Mouse (Mus musculus) liver, adult (tissue): ENCODE measurements around the gene Toe1.

Experiments
- GATA4 ChIP-seq: IDR thresholded peaks from 2 replicates; pipeline ENCODE4 v1.6.1; 2014; ENCODE audit warnings: mild to moderate bottlenecking, low read length; ENCODE audit not compliant: insufficient replicate concordance

Toe1 gene

DNA sequence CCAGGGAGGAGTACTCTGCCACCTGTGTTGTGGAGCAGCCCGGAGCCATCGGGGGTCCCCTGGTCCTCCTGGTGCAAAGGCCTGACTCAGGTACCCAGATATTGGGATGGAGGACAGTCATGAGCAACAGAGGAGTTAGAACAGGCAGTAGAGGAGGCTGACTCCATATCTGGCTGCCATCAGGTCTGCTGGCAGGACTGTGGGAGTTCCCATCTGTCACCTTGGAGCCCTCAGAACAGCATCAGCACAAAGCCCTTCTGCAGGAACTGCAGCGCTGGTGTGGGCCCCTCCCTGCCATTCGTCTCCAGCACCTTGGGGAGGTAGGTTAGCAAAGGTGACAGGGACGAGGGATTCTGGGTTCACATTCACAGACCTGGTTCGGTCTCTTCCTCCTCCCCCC, 10.0 kb upstream of the Toe1 start:
- no peak for TF ChIP-seq GATA4

DNA sequence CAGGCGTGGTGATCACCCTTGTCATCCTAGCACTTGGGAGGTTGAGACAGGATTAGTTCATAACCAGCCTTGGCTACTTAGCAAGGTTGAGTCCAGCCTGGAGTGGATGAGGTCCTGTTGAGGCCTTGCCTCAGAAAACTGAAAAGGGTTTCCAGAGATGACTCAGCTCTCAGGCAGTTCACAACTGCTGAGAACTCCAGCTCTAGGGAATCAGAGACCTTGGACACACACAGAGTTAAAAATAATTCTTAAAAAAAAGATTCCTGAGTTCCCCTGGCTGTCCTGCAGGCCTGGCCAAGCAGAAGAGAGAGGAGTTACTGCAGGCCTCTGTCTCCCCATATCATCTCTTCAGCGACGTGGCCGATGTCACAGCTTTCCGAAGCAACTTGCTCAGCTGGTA, 7.8 kb upstream of the Toe1 start:
- TF ChIP-seq GATA4 = no peak

DNA sequence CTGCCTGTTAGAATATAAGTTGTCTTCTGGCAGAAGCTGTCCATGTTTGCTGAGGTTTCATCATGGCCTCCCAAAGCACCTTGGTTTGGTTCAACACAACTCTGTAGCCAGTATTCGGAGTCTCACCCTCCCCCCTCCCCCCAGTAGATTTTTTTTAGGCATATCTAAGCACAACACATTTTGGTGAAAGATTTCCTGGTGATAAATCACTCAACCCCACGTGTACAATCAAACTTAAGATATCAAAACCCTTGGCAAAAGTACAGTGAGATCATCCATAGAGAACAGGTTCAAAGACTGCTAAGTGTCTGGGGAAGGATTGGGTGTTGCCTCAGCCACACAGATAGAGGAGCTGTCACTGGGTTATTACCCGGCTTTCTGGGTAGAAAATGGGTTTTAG, 3.6 kb upstream of the Toe1 start:
- TF ChIP-seq GATA4 = no peak

DNA sequence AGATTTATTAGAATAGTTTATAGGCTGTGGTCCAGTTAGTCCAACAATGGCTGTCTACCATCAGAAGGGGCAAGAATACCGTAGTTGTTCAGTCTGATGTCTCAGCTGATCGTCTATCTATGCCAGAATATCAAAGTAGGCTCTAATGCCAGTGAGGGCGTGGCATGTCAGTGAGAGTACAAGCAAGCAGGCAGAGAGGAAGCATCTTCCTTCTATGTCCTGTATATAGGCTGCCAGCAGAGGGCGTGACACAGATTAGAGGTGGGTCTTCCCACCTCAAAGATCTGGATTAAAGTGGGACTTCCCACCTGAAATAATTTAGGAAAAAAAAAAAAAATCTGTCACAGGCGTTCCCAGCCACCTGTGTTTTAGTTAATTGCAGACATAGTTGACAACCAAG, 7.5 kb downstream of the Toe1 start:
- TF ChIP-seq GATA4 = no peak

DNA sequence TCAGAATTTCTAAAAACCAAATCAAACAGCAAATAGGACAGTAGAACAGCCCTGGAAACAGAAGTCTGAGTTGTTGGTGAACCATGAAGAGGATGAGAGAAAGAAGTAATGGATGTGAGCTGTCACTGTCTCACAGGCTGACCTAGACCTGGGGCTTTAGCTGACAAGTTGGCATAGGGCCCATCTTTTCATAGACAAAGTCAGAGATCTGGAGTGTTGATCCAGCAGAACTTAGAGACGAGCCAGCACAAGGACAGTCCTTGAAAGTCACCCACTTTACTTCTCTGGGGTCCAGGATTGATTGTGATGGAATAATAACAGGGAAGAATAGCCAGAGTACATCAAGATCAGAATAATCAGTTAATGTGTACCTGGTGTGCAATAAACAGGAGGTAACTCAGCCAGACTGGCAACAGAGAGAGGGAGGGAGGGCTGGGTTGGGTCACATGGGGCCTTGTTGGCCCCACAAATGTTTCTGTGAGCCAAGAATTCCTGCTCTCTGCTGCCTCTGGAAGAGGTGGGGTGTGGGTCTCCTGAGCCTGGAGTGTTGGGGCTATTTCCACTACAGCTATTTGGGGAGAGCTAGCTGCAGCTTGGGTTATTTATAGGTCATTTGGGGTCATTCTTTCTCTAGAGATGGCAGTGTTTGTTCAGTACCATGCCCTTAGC, 10.9 kb downstream of the Toe1 start:
- no peak for TF ChIP-seq GATA4

DNA sequence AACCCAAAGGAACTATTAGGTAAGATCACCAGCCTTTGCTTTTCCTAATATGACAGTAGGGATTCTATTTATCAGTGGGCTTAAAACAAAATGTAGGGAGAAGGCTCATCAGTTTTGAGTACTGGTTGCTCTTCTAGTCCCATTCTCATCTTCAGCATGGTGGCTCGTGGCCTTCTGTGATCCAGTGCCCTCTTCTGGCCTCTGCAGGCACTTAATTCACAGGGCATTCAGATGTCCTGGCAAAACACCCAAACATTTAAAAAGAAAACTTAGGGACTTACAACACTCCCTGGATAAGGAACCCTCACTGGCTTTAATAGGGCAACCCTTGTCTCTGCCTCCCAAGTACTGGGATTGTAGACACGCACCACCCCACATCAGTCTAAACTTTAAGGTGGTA, 13.2 kb downstream of the Toe1 start:
- TF ChIP-seq GATA4 = no peak

DNA sequence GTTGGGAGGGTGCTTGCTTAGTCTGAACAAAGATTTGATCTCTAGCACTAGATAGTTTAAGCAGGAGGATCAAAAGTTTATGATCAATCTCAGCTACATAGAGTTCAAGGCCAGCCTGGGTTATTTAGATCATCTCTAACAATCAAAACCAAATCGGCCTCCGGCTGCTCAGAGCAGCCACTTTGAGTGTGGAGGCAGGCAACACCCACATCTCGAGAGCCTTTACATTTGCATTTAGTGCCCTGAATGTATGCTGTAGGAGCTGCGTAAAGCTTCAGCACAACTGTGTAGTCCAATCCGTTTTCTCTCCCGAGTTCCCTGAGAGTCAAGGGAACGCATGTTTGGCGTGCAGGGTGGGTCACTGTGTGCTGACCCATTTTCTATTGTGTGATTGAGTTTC, 15.0 kb downstream of the Toe1 start:
- TF ChIP-seq GATA4 = no peak

DNA sequence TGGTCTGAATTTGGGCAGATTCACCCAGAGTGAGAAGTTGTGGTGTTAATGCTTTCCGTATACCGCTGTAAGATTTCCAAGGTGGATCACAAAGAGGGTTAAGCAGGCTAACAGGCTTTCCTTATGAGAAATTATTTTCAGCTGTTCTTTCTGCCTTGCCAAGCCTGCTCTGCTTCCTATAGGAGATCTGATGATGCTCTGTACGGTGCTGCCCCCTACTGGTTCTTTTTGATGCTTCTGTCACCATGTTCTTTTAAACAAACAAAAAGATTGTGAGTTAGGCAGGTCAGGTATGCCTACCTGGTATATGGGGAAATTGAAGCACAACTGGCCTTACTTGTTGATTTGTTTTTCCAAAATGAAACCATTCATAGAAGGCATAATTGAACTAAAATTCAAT, 18.5 kb downstream of the Toe1 start:
- TF ChIP-seq GATA4 = no peak

DNA sequence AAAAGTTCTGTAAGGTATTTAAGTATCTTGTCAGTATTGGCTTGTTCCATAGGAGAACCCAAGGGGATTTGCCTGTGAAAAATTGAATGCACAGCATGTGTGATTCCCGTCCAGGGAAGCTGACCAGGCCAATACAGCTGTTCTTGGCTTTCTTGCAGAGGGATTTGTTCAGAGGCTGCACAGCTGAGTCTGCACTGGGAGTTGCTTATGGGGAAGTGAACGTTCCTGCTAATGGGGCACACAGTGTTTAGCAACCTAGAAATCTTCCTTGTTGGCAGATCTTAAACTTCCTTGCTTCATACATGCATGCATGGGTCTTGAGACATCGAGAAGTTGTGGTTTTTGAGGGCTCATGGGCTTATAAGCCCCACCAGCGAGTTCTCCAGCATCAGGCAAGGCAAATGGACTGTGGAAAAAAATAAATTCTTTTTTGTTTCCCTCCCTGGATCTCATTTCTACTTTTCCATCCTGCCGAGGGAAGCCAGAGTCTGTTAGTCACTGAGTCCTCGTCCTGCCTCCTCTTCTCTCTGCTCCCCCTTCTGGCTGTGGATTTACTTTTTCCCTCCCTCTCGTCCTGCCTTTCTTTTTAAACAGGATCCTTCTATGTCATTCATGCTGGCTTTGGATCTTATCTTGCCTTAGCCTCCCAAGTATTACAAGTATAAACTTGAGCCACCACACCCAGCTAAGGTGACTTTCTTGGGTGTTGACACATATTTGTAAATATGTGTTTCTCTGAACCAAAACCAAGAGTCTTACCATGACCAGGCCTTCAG, 19.3 kb downstream of the Toe1 start:
- no peak for TF ChIP-seq GATA4

DNA sequence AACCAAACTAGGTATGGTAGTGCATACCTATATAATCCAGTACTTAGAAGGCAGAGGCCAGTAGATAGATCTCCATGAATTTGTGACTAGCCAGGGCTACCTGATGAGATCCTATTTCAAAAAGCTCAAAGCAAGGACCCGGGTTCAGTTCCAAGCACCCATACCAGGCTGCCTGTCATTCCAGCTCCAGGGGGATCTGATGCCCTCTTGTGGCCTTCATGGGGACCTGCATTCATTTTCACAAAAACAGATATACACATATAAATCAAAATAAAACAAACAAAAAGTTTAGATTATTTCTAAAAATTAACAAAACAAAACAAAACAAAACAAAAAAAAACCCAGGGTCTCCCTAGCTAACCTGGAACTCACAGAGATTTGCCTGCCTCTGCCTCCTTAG, 20.9 kb downstream of the Toe1 start:
- no peak for TF ChIP-seq GATA4

DNA sequence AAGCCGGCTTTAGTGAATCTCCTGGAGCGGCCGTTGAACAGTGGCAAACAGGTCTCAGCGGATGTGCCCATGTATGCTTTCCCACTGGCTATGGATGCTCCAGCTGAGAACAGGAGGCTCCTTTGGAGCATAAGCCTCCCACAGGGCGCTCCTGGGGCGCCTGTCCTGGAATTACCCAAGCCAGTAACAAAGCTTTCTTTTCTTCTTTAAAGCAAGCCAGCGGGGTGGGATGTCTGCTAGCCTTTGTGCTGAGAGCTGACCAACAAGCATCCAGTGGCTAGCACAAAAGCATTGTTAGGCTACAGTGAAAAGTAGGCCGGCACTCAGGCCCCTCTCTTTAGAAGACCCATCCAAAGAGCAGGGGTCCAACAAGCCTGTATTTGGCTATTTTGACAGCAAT, 25.3 kb downstream of the Toe1 start:
- TF ChIP-seq GATA4 = no peak

DNA sequence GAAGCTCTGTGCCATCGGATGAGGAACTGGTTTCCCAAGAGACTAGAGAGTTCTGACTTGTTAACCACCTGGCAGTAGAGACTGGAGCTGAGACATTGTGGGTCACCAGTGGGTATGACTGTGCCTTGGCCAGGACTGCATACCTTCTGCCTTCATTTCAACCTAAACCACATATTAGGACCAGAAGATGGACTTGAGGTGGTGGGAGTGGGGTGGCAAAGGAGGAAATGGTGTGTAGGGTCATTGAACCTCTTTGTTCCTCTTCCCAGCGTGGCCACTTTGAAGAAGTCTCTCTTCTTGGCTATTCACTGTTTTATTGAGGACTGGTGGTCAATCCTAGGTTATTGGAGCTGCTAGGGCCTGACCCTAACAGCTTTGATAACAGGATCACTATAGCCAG, 26.1 kb downstream of the Toe1 start:
- no peak for TF ChIP-seq GATA4

DNA sequence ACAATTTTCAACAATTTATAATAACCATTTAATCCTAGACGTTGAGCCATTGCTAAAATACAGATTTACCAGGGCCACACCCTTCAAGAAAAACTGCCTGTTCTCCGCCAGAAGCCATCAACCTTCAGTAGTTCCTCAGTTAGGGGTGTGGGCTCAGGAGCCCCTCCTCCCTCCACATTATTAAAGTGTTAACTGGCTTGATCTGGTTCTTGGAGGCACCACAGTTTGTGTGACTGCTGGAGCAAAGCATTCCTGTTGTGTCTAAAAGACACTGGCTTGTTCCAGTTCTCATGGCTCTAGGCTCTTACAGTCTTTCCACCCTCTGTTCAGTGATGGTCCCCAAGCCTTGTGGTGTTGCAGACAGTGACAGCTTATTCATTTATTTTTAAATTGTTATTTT, 26.9 kb downstream of the Toe1 start:
- TF ChIP-seq GATA4 = no peak

DNA sequence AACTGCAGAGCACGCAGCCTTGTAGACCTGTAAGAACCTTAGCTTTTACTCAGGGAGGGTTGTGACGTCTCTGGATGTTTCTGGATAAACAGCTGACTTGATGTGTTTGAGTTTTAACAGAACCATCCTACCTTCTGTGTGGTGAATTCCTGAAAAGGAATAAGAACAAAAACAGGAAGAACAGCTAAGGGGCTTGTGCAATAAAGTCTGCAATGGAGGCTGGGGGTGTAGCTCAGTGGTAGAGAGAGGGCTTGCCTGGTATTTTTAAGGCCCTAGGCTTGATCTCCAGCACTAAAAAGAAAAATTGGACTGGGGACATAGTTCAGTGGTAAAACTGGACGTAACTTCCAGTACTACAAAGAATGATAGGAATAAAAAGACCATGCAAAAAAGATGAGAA, 30.4 kb downstream of the Toe1 start:
- no peak for TF ChIP-seq GATA4

DNA sequence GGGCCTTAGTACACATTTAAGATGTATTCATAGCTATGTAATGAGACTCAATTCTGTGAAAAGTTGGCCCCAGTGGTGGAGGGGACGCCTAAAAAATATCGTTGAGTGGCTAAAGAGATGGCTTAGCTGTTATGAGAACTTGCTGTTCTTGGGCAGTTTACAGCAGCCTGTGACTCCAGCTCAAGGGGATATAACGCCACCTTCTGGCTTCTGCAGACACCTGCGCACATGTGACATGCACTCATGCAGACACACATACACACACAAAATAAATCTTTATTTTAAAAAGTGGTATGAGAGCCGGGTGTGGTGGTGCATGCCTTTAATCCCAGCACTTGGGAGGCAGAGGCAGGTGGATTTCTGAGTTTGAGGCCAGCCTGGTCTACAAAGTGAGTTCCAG, 31.0 kb downstream of the Toe1 start:
- TF ChIP-seq GATA4 = no peak

DNA sequence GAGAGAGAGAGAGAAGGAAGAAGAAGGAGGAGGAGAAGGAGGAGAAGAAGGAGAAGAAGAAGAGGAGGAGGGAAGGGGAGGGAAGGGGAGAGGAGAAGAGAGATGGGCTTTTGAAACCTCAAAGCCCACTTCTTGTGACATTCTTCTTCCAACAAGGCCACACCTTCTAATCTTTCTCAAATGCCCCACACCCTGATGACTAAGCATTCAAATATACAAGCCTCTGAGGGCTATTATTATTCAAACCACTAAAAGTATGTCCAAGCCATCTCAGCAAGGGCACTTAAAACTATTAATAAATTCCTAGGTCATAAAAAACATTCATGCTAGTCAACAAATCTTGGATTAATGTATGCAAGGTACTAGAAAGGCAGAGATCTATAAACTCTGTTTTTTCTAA, 38.4 kb downstream of the Toe1 start:
- TF ChIP-seq GATA4 = no peak

DNA sequence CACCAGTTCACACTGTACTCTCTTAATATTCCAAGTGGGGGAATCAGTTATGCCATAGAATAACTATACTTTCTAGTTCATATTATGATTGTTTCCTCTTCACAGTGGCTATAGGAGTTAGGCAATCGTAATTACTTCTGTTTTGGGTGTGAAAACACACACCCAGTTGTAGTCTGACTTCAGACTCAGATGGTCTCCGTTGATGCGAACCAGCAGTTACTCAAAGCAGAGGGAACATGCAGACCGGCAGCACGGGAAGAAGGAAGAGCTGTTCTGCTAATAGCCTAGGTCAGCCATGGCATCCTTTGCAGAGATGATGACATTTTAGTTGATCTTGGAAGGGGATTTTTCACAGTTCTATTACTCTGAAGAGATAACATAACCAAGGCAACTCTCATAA, 38.9 kb downstream of the Toe1 start:
- TF ChIP-seq GATA4 = no peak

DNA sequence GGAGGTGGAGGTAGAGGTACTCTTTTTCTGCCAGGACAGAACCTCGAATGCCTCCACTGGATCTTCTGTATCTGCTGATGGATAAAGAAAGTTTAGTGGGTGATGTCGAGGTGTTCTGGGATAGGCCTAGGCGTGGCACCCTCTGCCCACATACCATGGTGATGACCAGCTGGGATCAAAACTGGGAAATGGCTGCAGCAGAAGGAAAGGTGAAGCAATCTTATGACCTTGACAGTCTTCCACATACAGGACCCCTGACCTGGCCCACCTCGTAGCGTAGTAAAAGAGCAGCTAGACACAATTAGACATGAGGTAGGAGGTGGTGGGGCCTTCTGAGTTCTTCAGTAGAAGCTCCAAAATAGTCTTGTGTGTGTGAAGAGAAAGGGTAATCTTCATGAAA, 43.4 kb downstream of the Toe1 start:
- no peak for TF ChIP-seq GATA4

DNA sequence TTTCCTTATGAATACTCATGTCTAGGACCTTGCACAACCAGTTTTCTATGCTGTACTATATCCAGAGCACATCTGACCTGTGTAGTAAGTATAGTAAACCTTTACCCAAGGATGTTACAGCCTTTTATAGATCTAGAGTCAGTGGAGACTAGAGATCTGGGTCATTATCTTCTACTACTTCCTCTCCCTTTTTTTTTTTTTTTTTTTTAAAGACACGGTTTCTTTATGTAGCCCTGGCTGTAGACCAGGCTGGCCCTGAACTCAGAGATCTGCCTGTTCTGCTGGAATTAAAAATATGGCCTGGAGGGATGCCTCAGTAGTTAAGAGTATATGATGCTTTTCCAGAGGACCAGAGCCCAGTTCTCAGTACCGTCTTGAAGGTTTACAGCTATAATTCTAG, 45.5 kb downstream of the Toe1 start:
- no peak for TF ChIP-seq GATA4
